Mouse (Mus musculus): ENCODE results near the gene Cfap221. TPM values are rescaled to one million over a fixed set of nuclear protein-coding genes. Genes with fewer than 3 reads are reported as not detected.

Cfap221 gene
- total RNA-seq, 2 experiments from 2014 or later = 0.20 to 1.0 TPM

- intact Hi-C loops (cut with DNase I) = no loop called here
- peak; percentile 89 to 90 for DNase-seq (ENCODE audit: low spot score in 2 of 2)
These were observed 83.8 kb downstream of the Cfap221 start, which contains the start of gene Tmem177 for GRCm38 (mm10) chr1:119912953-119913814. Gene Tmem177, minus strand, starts transcription at chr1:119913208.

- intact Hi-C loops (cut with DNase I) = no loop called here
- no peak for DNase-seq (ENCODE audit: low spot score in 2 of 2)
These were observed 89.8 kb downstream of the Cfap221 start for GRCm38 (mm10) chr1:119907206-119907748.

GRCm38 (mm10) chr1:119903231-119903620, 93.8 kb downstream of the Cfap221 start:
- no peak for DNase-seq (ENCODE audit: low spot score in 2 of 2)
- intact Hi-C loops (cut with DNase I) = no loop called here

GRCm38 (mm10) chr1:119902551-119903230, 94.3 kb downstream of the Cfap221 start:
- intact Hi-C loops (cut with DNase I) = no loop called here
- no peak for DNase-seq (ENCODE audit: low spot score in 2 of 2)

GRCm38 (mm10) chr1:119899195-119900123, 97.6 kb downstream of the Cfap221 start:
- intact Hi-C loops (cut with DNase I) = no loop called here
- peak in 1 of 2 experiments; percentile 46 for DNase-seq (ENCODE audit: low spot score in 2 of 2)

- intact Hi-C loops (cut with DNase I) = loop anchor here (5.0 kb wide), 1 partner anchor 78 kb away; no protein-coding TSS in a partner anchor
- DNase-seq (ENCODE audit: low spot score in 2 of 2) = peak in 1 of 2 experiments; percentile 50
These were observed 102.1 kb downstream of the Cfap221 start for GRCm38 (mm10) chr1:119894936-119895335.

GRCm38 (mm10) chr1:119893600-119893999, 103.4 kb downstream of the Cfap221 start:
- intact Hi-C loops (cut with DNase I) = loop anchor here (2.0 to 5.0 kb wide), 2 partner anchors 57 to 76 kb away; partner anchors contain the start of gene Ptpn4
- DNase-seq (ENCODE audit: low spot score in 2 of 2) = no peak

- no peak for DNase-seq (ENCODE audit: low spot score in 2 of 2)
- intact Hi-C loops (cut with DNase I) = loop anchor here (2.0 to 5.0 kb wide), 2 partner anchors 56 to 76 kb away; partner anchors contain the start of gene Ptpn4
These were observed 104.1 kb downstream of the Cfap221 start for GRCm38 (mm10) chr1:119892933-119893332.

GRCm38 (mm10) chr1:119891865-119892264, 105.2 kb downstream of the Cfap221 start:
- intact Hi-C loops (cut with DNase I) = loop anchor here (2.0 to 5.0 kb wide), 2 partner anchors 55 to 75 kb away; partner anchors contain the start of gene Ptpn4
- no peak for DNase-seq (ENCODE audit: low spot score in 2 of 2)

GRCm38 (mm10) chr1:119891149-119891548, 105.9 kb downstream of the Cfap221 start:
- intact Hi-C loops (cut with DNase I) = loop anchor here (5.0 kb wide), 1 partner anchor 74 kb away; no protein-coding TSS in a partner anchor

GRCm38 (mm10) chr1:119889347-119889746, 107.7 kb downstream of the Cfap221 start:
- intact Hi-C loops (cut with DNase I) = no loop called here
- no peak for DNase-seq (ENCODE audit: low spot score in 2 of 2)

More at GRCm38 (mm10) chr1:119891149-119891548, 105.9 kb downstream of the Cfap221 start:
- DNase-seq (ENCODE audit: low spot score in 2 of 2) = peak; percentile 59 to 60

GRCm38 (mm10) chr1:119886320-119886719, 110.7 kb downstream of the Cfap221 start:
- DNase-seq (ENCODE audit: low spot score in 2 of 2) = no peak
- intact Hi-C loops (cut with DNase I) = no loop called here

GRCm38 (mm10) chr1:119884272-119884671, 112.8 kb downstream of the Cfap221 start:
- peak in 1 of 2 experiments; percentile 44 for DNase-seq (ENCODE audit: low spot score in 2 of 2)

GRCm38 (mm10) chr1:119878909-119879308, 118.1 kb downstream of the Cfap221 start:
- intact Hi-C loops (cut with DNase I) = no loop called here
- peak in 1 of 2 experiments; percentile 28 for DNase-seq (ENCODE audit: low spot score in 2 of 2)

More at GRCm38 (mm10) chr1:119884272-119884671, 112.8 kb downstream of the Cfap221 start:
- intact Hi-C loops (cut with DNase I) = no loop called here

GRCm38 (mm10) chr1:119877469-119877868, 119.6 kb downstream of the Cfap221 start:
- DNase-seq (ENCODE audit: low spot score in 2 of 2) = no peak
- intact Hi-C loops (cut with DNase I) = no loop called here

All from left cerebral cortex, postnatal 36 days (tissue).